ENCODE assay signal across 15 mouse cellular contexts in the genomic region with DNA sequence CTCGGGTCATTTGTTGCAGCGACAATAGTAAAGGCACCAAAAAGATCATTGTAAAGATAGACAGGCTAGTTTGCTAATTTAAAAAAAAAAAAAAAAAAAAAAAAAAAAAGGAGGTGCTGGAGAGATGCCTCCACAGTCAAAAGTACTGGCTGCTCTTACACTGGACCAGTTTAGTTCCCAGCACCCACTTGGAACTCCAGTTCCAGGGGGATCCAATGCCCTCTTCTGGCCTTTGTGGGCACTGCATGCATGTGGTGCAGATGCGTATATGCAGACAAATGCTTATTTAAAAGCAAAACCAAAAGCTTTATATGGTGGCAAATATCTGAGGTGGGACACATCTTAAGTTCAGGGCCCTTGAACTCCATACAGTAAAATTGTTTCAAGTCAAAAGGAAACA. TPM values are rescaled to one million over a fixed set of nuclear protein-coding genes. Genes with fewer than 3 reads are reported as not detected.
A peak's percentile ranks its signal among the peaks of the same experiment; 100 is the strongest.
DNase-seq lines count a peak whose midpoint lies in the region; ATAC-seq and TF ChIP-seq lines count a peak whose summit lies in the region.
"Had no signal": no experiment of that assay in that cellular context is flagged by ENCODE, and none has a peak within 500 bp of the region (broad histone marks: within the 10 kb centered on the region; RNA-seq: fewer than 3 reads in every experiment).

No protein-coding gene starts in this region.

- intact Hi-C loops in left cerebral cortex, postnatal 25 days (cut with DNase I): no loop called here

- peak; percentile 45; the same call in 1 of the 2 replicates for TF ChIP-seq CTCF in kidney, postnatal 0 days (IDR thresholded peaks at IDR 0.05; ENCODE audit: low read depth)

- no peak overlapping the region for H3K4me3 ChIP-seq in kidney, postnatal 0 days (replicated peaks; ENCODE audit: low read depth, low read length)

- no peak overlapping the region for H3K4me2 ChIP-seq in kidney, postnatal 0 days (ENCODE audit: low read length)
- H3K4me2 ChIP-seq: heart, embryonic 11.5 days; hindbrain, embryonic 14.5 days had no signal

- H3K9ac ChIP-seq in kidney, postnatal 0 days (ENCODE audit: low read depth, low read length): no peak overlapping the region
- H3K9ac ChIP-seq: hindbrain, embryonic 14.5 days had no signal

- H3K36me3 ChIP-seq in kidney, postnatal 0 days (ENCODE audit: insufficient read depth, low read length): peaks cover 25% of the 10 kb centered on the region; the same call in 1 of the 2 replicates

- WGBS in kidney, postnatal 0 days: 93% methylated on average over 3 of the region's 3 CpGs

- no peaks in the 10 kb centered on the region for H3K4me1 ChIP-seq in kidney, postnatal 0 days (replicated peaks; ENCODE audit: insufficient read depth, low read length)

- no peak overlapping the region for H3K27ac ChIP-seq in kidney, postnatal 0 days
- H3K27ac ChIP-seq: hindbrain, embryonic 14.5 days; macrophage had no signal

- no peak for DNase-seq in kidney, postnatal 0 days (ENCODE audit: low spot score)
- DNase-seq in kidney, postnatal 25 days: no peak
- peak; percentile 50 for DNase-seq in 416B (ENCODE audit: low read depth)
- peak; percentile 43 to 44 for DNase-seq in B cell, adult 2 months
- peak; percentile 63 for DNase-seq in induced T-regulatory cell, adult 2 months (ENCODE audit: low read depth)
- no peak for DNase-seq in frontal cortex, postnatal 25 days (ENCODE audit: low spot score in 2 of 2)
- no peak for DNase-seq in left cerebral cortex, postnatal 25 days (ENCODE audit: low spot score in 2 of 2)
- DNase-seq in urinary bladder, adult 2 months (ENCODE audit: low spot score): no peak
- DNase-seq: cerebellum, postnatal 14 days; kidney, postnatal 14 days had no signal

- no peaks in the 10 kb centered on the region for H3K27me3 ChIP-seq in kidney, postnatal 0 days (ENCODE audit: insufficient read depth, low read length)

- ATAC-seq in kidney, postnatal 0 days (replicated peaks; ENCODE audit: low FRiP score, low read depth): no peak

- H3K9me3 ChIP-seq in kidney, postnatal 0 days (replicated peaks; ENCODE audit: low read length): no peaks in the 10 kb centered on the region

RNA-seq across cellular contexts. Expression of a gene that starts 7.0 kb away (rescaled TPM):
- 31.7 and 33.2 TPM in 2 replicates for polyA plus RNA-seq in kidney, postnatal 0 days (2015; fragmentation: Nextera tagmentation; extraction: Ambion mirVana)
- total RNA-seq in left cerebral cortex, postnatal 25 days (2021): 10 to 100 TPM; 37.4 to 37.5 TPM
- polyA plus RNA-seq in urinary bladder, adult 2 months (2012; rRNA removed): 22.4 and 25.5 TPM in 2 replicates

RNA-seq across cellular contexts. Expression of a gene that starts 22.9 kb away (rescaled TPM):
- 76.5 and 88.2 TPM in 2 replicates for polyA plus RNA-seq in kidney, postnatal 0 days (2015; fragmentation: Nextera tagmentation; extraction: Ambion mirVana)
- total RNA-seq in left cerebral cortex, postnatal 25 days (2021): not detected
- polyA plus RNA-seq in urinary bladder, adult 2 months (2012; rRNA removed): 7.6 and 8.9 TPM in 2 replicates
- total RNA-seq: left cerebral cortex, postnatal 10 days; monocyte, adult 5-6 weeks had no signal
- polyA plus RNA-seq: macrophage had no signal

RNA-seq across cellular contexts. Expression of a gene that starts 32.0 kb away (rescaled TPM):
- polyA plus RNA-seq in kidney, postnatal 0 days (2015; fragmentation: Nextera tagmentation; extraction: Ambion mirVana): 16.3 and 16.4 TPM in 2 replicates
- 10 to 100 TPM; 12.8 to 13.5 TPM for total RNA-seq in left cerebral cortex, postnatal 25 days (2021)
- 7.7 and 13.9 TPM in 2 replicates for polyA plus RNA-seq in urinary bladder, adult 2 months (2012; rRNA removed)

RNA-seq across cellular contexts. Expression of a gene that starts 34.5 kb away (rescaled TPM):
- polyA plus RNA-seq in kidney, postnatal 0 days (2015; fragmentation: Nextera tagmentation; extraction: Ambion mirVana): 77.8 and 81.6 TPM in 2 replicates
- total RNA-seq in left cerebral cortex, postnatal 25 days (2021): 10 to 100 TPM; 28.1 to 32.3 TPM
- polyA plus RNA-seq in urinary bladder, adult 2 months (2012; rRNA removed): 46.5 and 47.5 TPM in 2 replicates

Comparison
In these comparisons a context has a peak if more than half of its experiments do, and no peak if none do; other contexts are left out.
1. DNase-seq: peak in 416B (single experiment), B cell, adult 2 months (2 of 2) and induced T-regulatory cell, adult 2 months (single experiment); none in kidney, postnatal 0 days (single experiment), kidney, postnatal 25 days (0 of 2), frontal cortex, postnatal 25 days (0 of 2), left cerebral cortex, postnatal 25 days (0 of 2) and urinary bladder, adult 2 months (single experiment).